Mouse (Mus musculus) MEL (cell line): ENCODE measurements around the gene Isx. TPM values are rescaled to one million over a fixed set of nuclear protein-coding genes. Genes with fewer than 3 reads are reported as not detected.

Experiments
- DNase-seq: peaks from one replicate; pipeline ENCODE4 v3.0.0; 2011; ENCODE audit warnings: low read depth, low spot score
- H3K27ac ChIP-seq: 2 replicates; pipeline ENCODE4 v1.5.1; 2012; ENCODE audit warnings: low read depth, mild to moderate bottlenecking, control low read depth, low read length, moderate library complexity; ENCODE audit not compliant: control insufficient read depth
- H3K27me3 ChIP-seq, 2 experiments: fragments of 150-350 bp in 1 of 2; sonication (generic) in 1 of 2; 2 replicates each; pipeline ENCODE4 v1.6.1; 2012; ENCODE audit warnings: low read length in 2 of 2, mild to moderate bottlenecking in 2 of 2, improper control_type of control experiment in 1 of 2, moderate library complexity in 1 of 2; ENCODE audit not compliant: insufficient read depth in 2 of 2, control insufficient read depth in 1 of 2
- H3K36me3 ChIP-seq, 2 experiments: 2 replicates each; pipeline ENCODE4 v1.6.1; 2012 to 2014; ENCODE audit warnings: low read length in 2 of 2, improper control_type of control experiment in 1 of 2, inconsistent platforms in 1 of 2, mild to moderate bottlenecking in 1 of 2; ENCODE audit not compliant: insufficient read depth in 2 of 2, control insufficient read depth in 1 of 2
- H3K4me1 ChIP-seq, 2 experiments: fragments of 150-350 bp in 1 of 2; sonication (generic) in 1 of 2; 2 replicates each; pipeline ENCODE4 v1.6.1; 2012; ENCODE audit warnings: low read length in 2 of 2, improper control_type of control experiment in 1 of 2, mild to moderate bottlenecking in 1 of 2; ENCODE audit not compliant: insufficient read depth in 2 of 2, control insufficient read depth in 1 of 2
- H3K4me3 ChIP-seq, 2 experiments: fragments of 150-350 bp in 1 of 2; sonication (generic) in 1 of 2; 2 replicates each; pipeline ENCODE4 v1.5.1; 2012; ENCODE audit warnings: low read depth in 2 of 2, low read length in 2 of 2, mild to moderate bottlenecking in 2 of 2, moderate library complexity in 2 of 2, control low read depth in 1 of 2, improper control_type of control experiment in 1 of 2; ENCODE audit not compliant: control insufficient read depth in 1 of 2, insufficient read depth in 1 of 2
- H3K79me2 ChIP-seq: 2 replicates; pipeline ENCODE4 v1.6.1; 2012; ENCODE audit warnings: mild to moderate bottlenecking, low read length, moderate library complexity; ENCODE audit not compliant: control insufficient read depth, poor library complexity, insufficient read depth
- H3K9ac ChIP-seq: 2 replicates; pipeline ENCODE4 v1.6.1; 2012; ENCODE audit warnings: low read depth, mild to moderate bottlenecking, control low read depth, low read length, moderate library complexity; ENCODE audit not compliant: control insufficient read depth, poor library complexity, severe bottlenecking
- H3K9me3 ChIP-seq: fragments of 150-350 bp; sonication (generic); replicated peaks from 2 replicates; pipeline ENCODE4 v1.6.1; 2012; ENCODE audit warnings: mild to moderate bottlenecking, low read length, improper control_type of control experiment, moderate library complexity; ENCODE audit not compliant: insufficient read depth
- BHLHE40 ChIP-seq: IDR thresholded peaks from 2 replicates; pipeline ENCODE4 v1.6.1; 2012; ENCODE audit warnings: low read depth, mild to moderate bottlenecking, inconsistent platforms, low read length, improper control_type of control experiment, borderline replicate concordance
- CHD1 ChIP-seq: IDR thresholded peaks from 2 replicates; pipeline ENCODE4 v1.6.1; 2012; ENCODE audit warnings: low read depth, mild to moderate bottlenecking, inconsistent platforms, low read length, improper control_type of control experiment
- ELF1 ChIP-seq: IDR thresholded peaks from 2 replicates; pipeline ENCODE4 v1.6.1; 2014; ENCODE audit warnings: low read depth, mild to moderate bottlenecking, inconsistent platforms, low read length, improper control_type of control experiment, moderate library complexity
- GABPA ChIP-seq: IDR thresholded peaks from 2 replicates; pipeline ENCODE4 v1.6.1; 2012; ENCODE audit warnings: low read depth, mild to moderate bottlenecking, inconsistent platforms, low read length, improper control_type of control experiment, moderate library complexity
- GATA1 ChIP-seq: IDR thresholded peaks from 2 replicates; pipeline ENCODE4 v1.6.1; 2011; ENCODE audit warnings: low read depth, low read length, improper control_type of control experiment
- HCFC1 ChIP-seq: IDR thresholded peaks from 2 replicates; pipeline ENCODE4 v1.6.1; 2012; ENCODE audit warnings: low read depth, mild to moderate bottlenecking, inconsistent platforms, low read length, improper control_type of control experiment, moderate library complexity
- KAT2A ChIP-seq: conservative IDR thresholded peaks from 2 replicates; pipeline ENCODE4 v1.6.1; 2012; ENCODE audit warnings: low read depth, low read length, improper control_type of control experiment, inconsistent platforms
- MAZ ChIP-seq: IDR thresholded peaks from 2 replicates; pipeline ENCODE4 v1.6.1; 2012; ENCODE audit warnings: low read depth, mild to moderate bottlenecking, inconsistent platforms, low read length, improper control_type of control experiment
- MXI1 ChIP-seq: IDR thresholded peaks from 2 replicates; pipeline ENCODE4 v1.6.1; 2011; ENCODE audit warnings: mild to moderate bottlenecking, low read depth, low read length, improper control_type of control experiment
- MYC ChIP-seq: IDR thresholded peaks from 2 replicates; pipeline ENCODE4 v1.6.1; 2011; ENCODE audit warnings: low read depth, mild to moderate bottlenecking, low read length, improper control_type of control experiment, moderate library complexity
- NELFE ChIP-seq: IDR thresholded peaks from 2 replicates; pipeline ENCODE4 v1.6.1; 2011; ENCODE audit warnings: low read depth, low read length, improper control_type of control experiment
- POLR2A ChIP-seq, 2 experiments: IDR thresholded peaks; 2 replicates each; pipeline ENCODE4 v1.6.1; 2011 to 2012; ENCODE audit warnings: low read length in 2 of 2, mild to moderate bottlenecking in 2 of 2, control low read depth in 1 of 2, improper control_type of control experiment in 1 of 2, low read depth in 1 of 2, moderate library complexity in 1 of 2; ENCODE audit not compliant: control insufficient read depth in 1 of 2, insufficient read depth in 1 of 2, poor library complexity in 1 of 2
- RCOR1 ChIP-seq: IDR thresholded peaks from 2 replicates; pipeline ENCODE4 v1.6.1; 2012; ENCODE audit warnings: low read depth, mild to moderate bottlenecking, inconsistent platforms, low read length, improper control_type of control experiment
- UBTF ChIP-seq: IDR thresholded peaks from 2 replicates; pipeline ENCODE4 v1.6.1; 2012; ENCODE audit warnings: low read depth, mild to moderate bottlenecking, inconsistent platforms, low read length, improper control_type of control experiment, moderate library complexity, borderline replicate concordance; ENCODE audit not compliant: insufficient read depth
- ZC3H11A ChIP-seq: IDR thresholded peaks from 2 replicates; pipeline ENCODE4 v1.6.1; 2012; ENCODE audit warnings: low read depth, mild to moderate bottlenecking, inconsistent platforms, low read length, improper control_type of control experiment
- ZKSCAN1 ChIP-seq: IDR thresholded peaks from 2 replicates; pipeline ENCODE4 v1.6.1; 2012; ENCODE audit warnings: low read depth, mild to moderate bottlenecking, inconsistent platforms, low read length, improper control_type of control experiment, moderate library complexity
- ZMIZ1 ChIP-seq: IDR thresholded peaks from 2 replicates; pipeline ENCODE4 v1.6.1; 2012; ENCODE audit warnings: low read depth, mild to moderate bottlenecking, inconsistent platforms, low read length, improper control_type of control experiment, moderate library complexity
- ZNF384 ChIP-seq: IDR thresholded peaks from 2 replicates; pipeline ENCODE4 v1.6.1; 2012; ENCODE audit warnings: low read depth, mild to moderate bottlenecking, inconsistent platforms, low read length, improper control_type of control experiment
- polyA plus RNA-seq, 2 experiments: library from polyadenylated mRNA; stranded (reverse) in 1 of 2; unstranded in 1 of 2; fragments of >175 nt in 1 of 2; fragments of >200 nt in 1 of 2; gene quantifications; 2 replicates each; pipeline versions ENCODE4 v1.2.1 to v1.2.4; 2012; ENCODE audit warnings: low replicate concordance in 2 of 2, low read depth in 1 of 2; ENCODE audit not compliant: insufficient read length in 2 of 2, insufficient read depth in 1 of 2, missing spikeins in 1 of 2
- total RNA-seq: library from RNA; depleted of rRNA; stranded (reverse); fragments of 300-350 nt; gene quantifications from 2 replicates; pipeline ENCODE4 v1.2.3, GENCODE M21; 2012

The Isx gene
- total and polyA plus RNA-seq, 3 experiments, result not detected

DNA sequence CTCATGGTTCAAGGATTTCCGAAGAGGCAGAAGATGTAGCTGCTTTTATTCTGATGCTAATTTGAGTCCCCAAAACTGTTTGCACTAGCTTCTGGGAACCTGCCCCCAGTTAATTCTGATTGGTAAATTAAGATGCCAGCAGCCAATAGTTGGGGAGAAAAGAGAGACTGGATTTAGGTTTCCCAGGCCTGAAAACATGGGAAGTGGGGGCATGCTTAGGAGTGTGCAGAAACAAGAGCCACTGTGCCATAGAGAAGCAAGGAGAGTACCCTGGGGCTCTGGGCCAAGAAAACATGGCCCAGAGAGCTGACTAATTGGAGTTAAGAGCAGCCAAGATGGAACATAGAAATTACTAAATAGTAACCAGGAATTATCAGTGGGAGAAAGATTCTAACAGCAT lies 33.4 kb downstream of the Isx start:
- no peaks in the 10 kb centered on the region; a peak in 1 of 4 replicates for H3K27me3 ChIP-seq
- no peak for DNase-seq
- no peaks in the 10 kb centered on the region for H3K9me3 ChIP-seq
- H3K4me3 ChIP-seq, result no peak overlapping the region
- no peak overlapping the region for H3K27ac ChIP-seq
- no peak overlapping the region for H3K9ac ChIP-seq
- TF ChIP-seq ZKSCAN1, result no peak
- no peaks in the 10 kb centered on the region for H3K4me1 ChIP-seq
- no peaks in the 10 kb centered on the region for H3K36me3 ChIP-seq
- no peaks in the 10 kb centered on the region for H3K79me2 ChIP-seq

DNA sequence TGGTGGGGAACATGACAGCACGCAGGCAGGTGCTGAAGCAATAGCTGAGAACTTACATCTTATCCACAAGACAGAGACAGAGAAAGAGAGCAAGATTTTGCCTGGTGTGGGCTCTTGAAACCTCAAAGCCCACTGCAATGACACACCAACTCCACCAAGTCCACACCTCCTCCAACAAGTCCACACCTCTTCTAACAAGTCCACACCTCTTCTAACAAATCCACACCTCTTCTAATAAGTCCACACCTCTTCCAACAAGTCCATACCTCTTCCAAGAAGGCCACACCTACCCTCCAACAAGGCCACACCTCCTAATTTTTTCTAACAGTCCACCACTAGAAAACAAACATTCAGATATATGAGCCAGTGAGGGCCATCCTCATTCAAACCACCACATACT lies 37.7 kb downstream of the Isx start:
- no peak overlapping the region for H3K4me3 ChIP-seq
- no peak overlapping the region for H3K27ac ChIP-seq
- no peaks in the 10 kb centered on the region for H3K27me3 ChIP-seq
- TF ChIP-seq MYC, result no peak
- no peak for TF ChIP-seq ZMIZ1
- TF ChIP-seq KAT2A, result no peak
- no peak for TF ChIP-seq GABPA
- no peak for TF ChIP-seq CHD1
- no peak for TF ChIP-seq MXI1
- no peak for TF ChIP-seq ZC3H11A
- no peak for TF ChIP-seq RCOR1
- no peak for TF ChIP-seq ZKSCAN1
- no peak for TF ChIP-seq NELFE
- no peak for TF ChIP-seq ELF1
- no peak for TF ChIP-seq HCFC1
- no peak for TF ChIP-seq GATA1
- no peak for TF ChIP-seq BHLHE40
- no peak for TF ChIP-seq ZNF384
- TF ChIP-seq UBTF, result no peak
- no peak for TF ChIP-seq MAZ
- no peak for TF ChIP-seq POLR2A (IDR thresholded peaks at IDR 0.05; ENCODE audit: control insufficient read depth in 1 of 2, insufficient read depth in 1 of 2, low read depth in 1 of 2, low read length in 2 of 2, poor library complexity in 1 of 2)
- no peaks in the 10 kb centered on the region for H3K79me2 ChIP-seq
- no peaks in the 10 kb centered on the region for H3K36me3 ChIP-seq
- no peaks in the 10 kb centered on the region for H3K4me1 ChIP-seq
- H3K9me3 ChIP-seq, result no peaks in the 10 kb centered on the region
- DNase-seq, result no peak
- H3K9ac ChIP-seq, result no peak overlapping the region
